Mouse (Mus musculus) CH12.LX (cell line): ENCODE results near the gene Lyve1. TPM values are rescaled to one million over a fixed set of nuclear protein-coding genes. Genes with fewer than 3 reads are reported as not detected.

Experiments used
- DNase-seq: peaks from one replicate; pipeline ENCODE4 v3.0.0-alpha.2; 2013; ENCODE audit errors: extremely low read depth
- H3K27ac ChIP-seq: 2 replicates; pipeline ENCODE4 v1.5.1; 2012; ENCODE audit warnings: low read depth, mild to moderate bottlenecking, control low read depth, moderate library complexity; ENCODE audit not compliant: insufficient read depth
- H3K27me3 ChIP-seq: replicated peaks from 2 replicates; pipeline ENCODE3; 2012; ENCODE audit warnings: inconsistent platforms
- H3K36me3 ChIP-seq, 2 experiments: replicated peaks in 1 of 2; 2 replicates each; pipeline versions ENCODE3 to v1.6.1; 2012; ENCODE audit warnings: inconsistent platforms in 1 of 2, low read length in 1 of 2, mild to moderate bottlenecking in 1 of 2, mixed read lengths in 1 of 2, moderate library complexity in 1 of 2; ENCODE audit not compliant: control insufficient read depth in 1 of 2, insufficient read depth in 1 of 2
- H3K4me1 ChIP-seq, 2 experiments: 2 replicates each; pipeline ENCODE4 v1.6.1; 2012; ENCODE audit warnings: inconsistent platforms in 1 of 2, moderate library complexity in 1 of 2; ENCODE audit not compliant: insufficient read depth in 2 of 2, control insufficient read depth in 1 of 2
- H3K4me2 ChIP-seq: 2 replicates; pipeline ENCODE4 v1.6.1; 2012; ENCODE audit warnings: low read depth, mild to moderate bottlenecking, control low read depth; ENCODE audit not compliant: poor library complexity, insufficient read depth, severe bottlenecking
- H3K4me3 ChIP-seq, 3 experiments: fragments of 150-350 bp in 1 of 3; sonication (generic) in 1 of 3; replicated peaks in 1 of 3; 2 replicates each; pipeline versions ENCODE3 to v1.5.1; 2011 to 2012; ENCODE audit warnings: low read depth in 2 of 3, low read length in 2 of 3, mild to moderate bottlenecking in 2 of 3, moderate library complexity in 2 of 3, control low read depth in 1 of 3, improper control_type of control experiment in 1 of 3, inconsistent platforms in 1 of 3, mixed read lengths in 1 of 3; ENCODE audit not compliant: poor library complexity in 1 of 3
- H3K79me2 ChIP-seq: replicated peaks from 2 replicates; pipeline ENCODE4 v1.6.1; 2012; ENCODE audit warnings: mild to moderate bottlenecking, moderate library complexity; ENCODE audit not compliant: control insufficient read depth, poor library complexity, insufficient read depth, severe bottlenecking; ENCODE audit errors: extremely low read depth
- H3K9ac ChIP-seq: 2 replicates; pipeline ENCODE4 v1.6.1; 2012; ENCODE audit warnings: low read depth, mild to moderate bottlenecking, control low read depth, moderate library complexity; ENCODE audit not compliant: insufficient read depth
- H3K9me3 ChIP-seq: replicated peaks from 2 replicates; pipeline ENCODE3; 2012; ENCODE audit warnings: low read length, inconsistent platforms, mixed read lengths
- BHLHE40 ChIP-seq: IDR thresholded peaks from 2 replicates; pipeline ENCODE4 v1.6.1; 2011; ENCODE audit warnings: mild to moderate bottlenecking, low read depth, low read length, improper control_type of control experiment
- CHD1 ChIP-seq: IDR thresholded peaks from 2 replicates; pipeline ENCODE4 v1.6.1; 2012; ENCODE audit warnings: low read depth, low read length, improper control_type of control experiment, inconsistent platforms
- CHD2 ChIP-seq: IDR thresholded peaks from 2 replicates; pipeline ENCODE4 v1.6.1; 2011; ENCODE audit warnings: low read length, improper control_type of control experiment
- E2F4 ChIP-seq: IDR thresholded peaks from 2 replicates; pipeline ENCODE4 v1.6.1; 2011; ENCODE audit warnings: low read depth, low read length, improper control_type of control experiment; ENCODE audit not compliant: insufficient replicate concordance
- ELF1 ChIP-seq: IDR thresholded peaks from 2 replicates; pipeline ENCODE4 v1.6.1; 2014; ENCODE audit warnings: low read depth, mild to moderate bottlenecking, inconsistent platforms, low read length, improper control_type of control experiment
- JUN ChIP-seq: IDR thresholded peaks from 2 replicates; pipeline ENCODE4 v1.6.1; 2011; ENCODE audit warnings: low read depth, mild to moderate bottlenecking, low read length, improper control_type of control experiment, moderate library complexity; ENCODE audit not compliant: insufficient read depth
- KAT2A ChIP-seq: IDR thresholded peaks from 2 replicates; pipeline ENCODE4 v1.6.1; 2012; ENCODE audit warnings: low read length, improper control_type of control experiment, inconsistent platforms; ENCODE audit not compliant: insufficient replicate concordance
- MAFK ChIP-seq: IDR thresholded peaks from 2 replicates; pipeline ENCODE4 v1.6.1; 2011; ENCODE audit warnings: low read length, improper control_type of control experiment; ENCODE audit not compliant: insufficient replicate concordance
- MEF2A ChIP-seq: IDR thresholded peaks from 2 replicates; pipeline ENCODE4 v1.6.1; 2014; ENCODE audit warnings: low read depth, mild to moderate bottlenecking, inconsistent platforms, low read length, improper control_type of control experiment, borderline replicate concordance
- MXI1 ChIP-seq: IDR thresholded peaks from 2 replicates; pipeline ENCODE4 v1.6.1; 2011; ENCODE audit warnings: mild to moderate bottlenecking, low read depth, low read length, improper control_type of control experiment
- PAX5 ChIP-seq: IDR thresholded peaks from 2 replicates; pipeline ENCODE4 v1.6.1; 2012; ENCODE audit warnings: low read length, inconsistent platforms, mixed read lengths
- POLR2A ChIP-seq: IDR thresholded peaks from 2 replicates; pipeline ENCODE4 v1.6.1; 2011; ENCODE audit warnings: low read depth, mild to moderate bottlenecking, improper control_type of control experiment, low read length
- POLR2AphosphoS2 ChIP-seq: IDR thresholded peaks from 2 replicates; pipeline ENCODE4 v1.6.1; 2011; ENCODE audit warnings: low read depth, low read length, improper control_type of control experiment
- RAD21 ChIP-seq: IDR thresholded peaks from 2 replicates; pipeline ENCODE4 v1.6.1; 2011; ENCODE audit warnings: low read depth, mild to moderate bottlenecking, low read length, improper control_type of control experiment, moderate library complexity
- SIN3A ChIP-seq: IDR thresholded peaks from 2 replicates; pipeline ENCODE4 v1.6.1; 2012; ENCODE audit warnings: low read length, improper control_type of control experiment, inconsistent platforms
- TCF12 ChIP-seq: IDR thresholded peaks from 2 replicates; pipeline ENCODE4 v1.6.1; 2014; ENCODE audit warnings: low read depth, mild to moderate bottlenecking, inconsistent platforms, low read length, improper control_type of control experiment
- UBTF ChIP-seq: IDR thresholded peaks from 2 replicates; pipeline ENCODE4 v1.6.1; 2012; ENCODE audit warnings: low read depth, mild to moderate bottlenecking, inconsistent platforms, low read length, improper control_type of control experiment, moderate library complexity
- USF2 ChIP-seq: conservative IDR thresholded peaks from 2 replicates; pipeline ENCODE4 v1.6.1; 2011; ENCODE audit warnings: low read depth, low read length, improper control_type of control experiment
- ZC3H11A ChIP-seq: IDR thresholded peaks from 2 replicates; pipeline ENCODE4 v1.6.1; 2012; ENCODE audit warnings: low read depth, mild to moderate bottlenecking, inconsistent platforms, low read length, improper control_type of control experiment
- ZKSCAN1 ChIP-seq: IDR thresholded peaks from 2 replicates; pipeline ENCODE4 v1.6.1; 2012; ENCODE audit warnings: low read depth, inconsistent platforms, low read length, improper control_type of control experiment, borderline replicate concordance
- ZNF384 ChIP-seq: IDR thresholded peaks from 2 replicates; pipeline ENCODE4 v1.6.1; 2012; ENCODE audit warnings: low read depth, low read length, improper control_type of control experiment, inconsistent platforms
- dilution Hi-C: fragments of 300-500 bp; cut with MboI; formaldehyde crosslinking; loops from 2 replicates; pipeline ENCODE4 v1.14.3; 2020; ENCODE audit warnings: low sequenced_read_pairs; ENCODE audit not compliant: extremely low pct_unique_long_range_greater_than_20kb, extremely low pct_ligation_motif_present
- in situ Hi-C: fragments of 300-500 bp; cut with MboI; formaldehyde crosslinking; loops from 3 replicates; pipeline ENCODE4 v1.14.3; 2019; ENCODE audit warnings: low sequenced_read_pairs, low pct_ligation_motif_present, low pct_unique_long_range_greater_than_20kb, mixed read lengths
- polyA plus RNA-seq: library from polyadenylated mRNA; unstranded; fragments of >175 nt; gene quantifications from 2 replicates; pipeline ENCODE4 v1.2.1, GENCODE M21; 2012; ENCODE audit warnings: low read depth; ENCODE audit not compliant: insufficient read length
- total RNA-seq, 2 experiments: library from RNA; depleted of rRNA; stranded (reverse); fragments of 300-350 nt in 1 of 2; fragments of >200 nt in 1 of 2; gene quantifications; 2 replicates each; pipeline ENCODE4 v1.2.3; 2012 to 2014

Gene Lyve1
- total and polyA plus RNA-seq, 3 experiments = not detected

GRCm38 (mm10) chr7:110851541-110852203 is 11.4 kb downstream of the Lyve1 start:
- peaks cover 0 to 4% of the 10 kb centered on the region in 2 experiments; a peak in 1 of 4 replicates for H3K4me1 ChIP-seq
- H3K9me3 ChIP-seq = no peaks in the 10 kb centered on the region
- DNase-seq = no peak
- dilution Hi-C loops = no loop called here
- H3K27me3 ChIP-seq = no peaks in the 10 kb centered on the region
- TF ChIP-seq ZNF384 (no peak), UBTF (no peak), TCF12 (no peak), JUN (no peak), ZKSCAN1 (no peak), MEF2A (no peak)
- TF ChIP-seq, all 38 proteins: peak for 0
- no peak overlapping the region for H3K27ac ChIP-seq
- H3K4me2 ChIP-seq = no peak overlapping the region
- H3K36me3 ChIP-seq = no peaks in the 10 kb centered on the region
- no peak overlapping the region for H3K4me3 ChIP-seq
- no peaks in the 10 kb centered on the region for H3K79me2 ChIP-seq
- no peak overlapping the region for H3K9ac ChIP-seq
- in situ Hi-C loops = no loop called here

DNA sequence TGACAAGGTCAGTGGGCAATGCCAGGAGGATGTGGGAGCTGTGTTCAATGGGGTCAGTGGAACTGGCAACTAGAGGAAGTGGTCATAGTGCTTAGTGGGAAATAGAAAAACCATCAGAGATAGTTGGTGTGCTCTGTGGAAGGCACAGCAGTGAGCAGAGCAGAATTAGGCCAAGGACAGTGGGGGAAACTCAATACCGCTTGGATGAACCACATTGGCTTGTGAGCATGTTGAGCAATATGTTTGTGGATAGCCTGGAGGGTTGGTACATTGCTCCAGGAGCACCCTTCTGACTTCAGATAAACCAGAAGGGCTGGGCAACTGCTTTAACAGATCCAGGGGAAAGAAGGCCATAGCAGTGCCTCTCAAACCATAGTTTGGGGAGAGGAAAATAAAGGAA is 14.7 kb downstream of the Lyve1 start:
- no peaks in the 10 kb centered on the region for H3K36me3 ChIP-seq
- peaks cover 1% of the 10 kb centered on the region for H3K79me2 ChIP-seq
- H3K9ac ChIP-seq = no peak overlapping the region
- no peak for DNase-seq
- dilution Hi-C loops = no loop called here
- H3K4me1 ChIP-seq = no peaks in the 10 kb centered on the region; a peak in 1 of 4 replicates
- in situ Hi-C loops = no loop called here
- no peak overlapping the region for H3K4me2 ChIP-seq
- peaks cover 2% of the 10 kb centered on the region for H3K9me3 ChIP-seq
- no peak overlapping the region for H3K4me3 ChIP-seq
- no peak overlapping the region for H3K27ac ChIP-seq
- H3K27me3 ChIP-seq = no peaks in the 10 kb centered on the region
- TF ChIP-seq E2F4 (no peak), SIN3A (no peak), CHD2 (no peak), PAX5 (no peak), RAD21 (no peak), UBTF (no peak), KAT2A (no peak), MAFK (no peak), ELF1 (no peak), POLR2A (no peak), BHLHE40 (no peak), ZC3H11A (no peak), USF2 (no peak), CHD1 (no peak), POLR2AphosphoS2 (no peak), MXI1 (no peak)
